Mouse (Mus musculus): ENCODE data around the gene Ccne1.

DNA sequence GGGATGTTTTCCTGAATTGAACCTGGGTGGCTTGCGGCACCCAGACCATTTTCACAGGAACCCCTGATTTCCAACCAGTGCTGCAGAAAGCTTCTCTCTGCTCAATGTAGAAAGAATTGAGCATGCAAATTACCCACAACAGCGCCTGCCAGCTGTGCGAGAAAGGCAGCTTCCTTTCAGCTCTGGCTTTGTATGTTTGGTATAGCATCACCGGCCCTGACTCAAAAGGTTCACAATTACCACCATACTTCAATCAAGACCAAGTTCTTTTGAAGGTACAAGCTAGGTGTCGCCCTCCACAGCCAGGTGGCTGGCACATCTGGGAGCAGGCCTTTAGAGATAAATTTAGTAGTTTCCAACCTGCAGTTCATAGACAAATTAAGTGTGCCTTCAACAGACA, 3.2 kb downstream of the Ccne1 start:
- TF ChIP-seq ZNF384 (IDR thresholded peaks at IDR 0.05; ENCODE audit: low read depth, low read length) (no peak), CHD2 (IDR thresholded peaks at IDR 0.05; ENCODE audit: low read depth, low read length) (no peak), ZC3H11A (IDR thresholded peaks at IDR 0.05; ENCODE audit: borderline replicate concordance, low read depth, low read length) (no peak), MAFK (IDR thresholded peaks at IDR 0.05; ENCODE audit: insufficient read depth, low read depth, low read length) (no peak)

Measured in ES-E14 (cell line).